Mouse (Mus musculus) MEL (cell line): ENCODE results near the gene Tspan14. TPM values are rescaled to one million over a fixed set of nuclear protein-coding genes. Genes with fewer than 3 reads are reported as not detected.

Source experiments
- DNase-seq: peaks from one replicate; pipeline ENCODE4 v3.0.0; 2011; ENCODE audit warnings: low read depth, low spot score
- H3K27ac ChIP-seq: 2 replicates; pipeline ENCODE4 v1.5.1; 2012; ENCODE audit warnings: low read depth, mild to moderate bottlenecking, control low read depth, low read length, moderate library complexity; ENCODE audit not compliant: control insufficient read depth
- H3K27me3 ChIP-seq, 2 experiments: fragments of 150-350 bp in 1 of 2; sonication (generic) in 1 of 2; 2 replicates each; pipeline ENCODE4 v1.6.1; 2012; ENCODE audit warnings: low read length in 2 of 2, mild to moderate bottlenecking in 2 of 2, improper control_type of control experiment in 1 of 2, moderate library complexity in 1 of 2; ENCODE audit not compliant: insufficient read depth in 2 of 2, control insufficient read depth in 1 of 2
- H3K36me3 ChIP-seq, 2 experiments: 2 replicates each; pipeline ENCODE4 v1.6.1; 2012 to 2014; ENCODE audit warnings: low read length in 2 of 2, improper control_type of control experiment in 1 of 2, inconsistent platforms in 1 of 2, mild to moderate bottlenecking in 1 of 2; ENCODE audit not compliant: insufficient read depth in 2 of 2, control insufficient read depth in 1 of 2
- H3K4me1 ChIP-seq, 2 experiments: fragments of 150-350 bp in 1 of 2; sonication (generic) in 1 of 2; 2 replicates each; pipeline ENCODE4 v1.6.1; 2012; ENCODE audit warnings: low read length in 2 of 2, improper control_type of control experiment in 1 of 2, mild to moderate bottlenecking in 1 of 2; ENCODE audit not compliant: insufficient read depth in 2 of 2, control insufficient read depth in 1 of 2
- H3K4me3 ChIP-seq, 2 experiments: fragments of 150-350 bp in 1 of 2; sonication (generic) in 1 of 2; 2 replicates each; pipeline ENCODE4 v1.5.1; 2012; ENCODE audit warnings: low read depth in 2 of 2, low read length in 2 of 2, mild to moderate bottlenecking in 2 of 2, moderate library complexity in 2 of 2, control low read depth in 1 of 2, improper control_type of control experiment in 1 of 2; ENCODE audit not compliant: control insufficient read depth in 1 of 2, insufficient read depth in 1 of 2
- H3K79me2 ChIP-seq: 2 replicates; pipeline ENCODE4 v1.6.1; 2012; ENCODE audit warnings: mild to moderate bottlenecking, low read length, moderate library complexity; ENCODE audit not compliant: control insufficient read depth, poor library complexity, insufficient read depth
- H3K9ac ChIP-seq: 2 replicates; pipeline ENCODE4 v1.6.1; 2012; ENCODE audit warnings: low read depth, mild to moderate bottlenecking, control low read depth, low read length, moderate library complexity; ENCODE audit not compliant: control insufficient read depth, poor library complexity, severe bottlenecking
- H3K9me3 ChIP-seq: fragments of 150-350 bp; sonication (generic); replicated peaks from 2 replicates; pipeline ENCODE4 v1.6.1; 2012; ENCODE audit warnings: mild to moderate bottlenecking, low read length, improper control_type of control experiment, moderate library complexity; ENCODE audit not compliant: insufficient read depth
- CHD1 ChIP-seq: IDR thresholded peaks from 2 replicates; pipeline ENCODE4 v1.6.1; 2012; ENCODE audit warnings: low read depth, mild to moderate bottlenecking, inconsistent platforms, low read length, improper control_type of control experiment
- CTCF ChIP-seq, 3 experiments: IDR thresholded peaks in 2 of 3; conservative IDR thresholded peaks in 1 of 3; 2 replicates each; pipeline ENCODE4 v1.5.1; 2011 to 2012; ENCODE audit warnings: low read length in 3 of 3, low read depth in 2 of 3, mild to moderate bottlenecking in 2 of 3, improper control_type of control experiment in 1 of 3, inconsistent platforms in 1 of 3, mixed read lengths in 1 of 3, moderate library complexity in 1 of 3; ENCODE audit not compliant: control insufficient read depth in 1 of 3, insufficient read depth in 1 of 3, poor library complexity in 1 of 3, severe bottlenecking in 1 of 3
- E2F4 ChIP-seq: IDR thresholded peaks from 2 replicates; pipeline ENCODE4 v1.6.1; 2011; ENCODE audit warnings: low read depth, low read length, improper control_type of control experiment, borderline replicate concordance
- ETS1 ChIP-seq: IDR thresholded peaks from 2 replicates; pipeline ENCODE4 v1.6.1; 2012; ENCODE audit warnings: low read depth, mild to moderate bottlenecking, inconsistent platforms, low read length, improper control_type of control experiment, moderate library complexity
- GABPA ChIP-seq: IDR thresholded peaks from 2 replicates; pipeline ENCODE4 v1.6.1; 2012; ENCODE audit warnings: low read depth, mild to moderate bottlenecking, inconsistent platforms, low read length, improper control_type of control experiment, moderate library complexity
- GATA1 ChIP-seq: IDR thresholded peaks from 2 replicates; pipeline ENCODE4 v1.6.1; 2011; ENCODE audit warnings: low read depth, low read length, improper control_type of control experiment
- KAT2A ChIP-seq: conservative IDR thresholded peaks from 2 replicates; pipeline ENCODE4 v1.6.1; 2012; ENCODE audit warnings: low read depth, low read length, improper control_type of control experiment, inconsistent platforms
- MAX ChIP-seq: IDR thresholded peaks from 2 replicates; pipeline ENCODE4 v1.6.1; 2011; ENCODE audit warnings: low read length, improper control_type of control experiment
- MAZ ChIP-seq: IDR thresholded peaks from 2 replicates; pipeline ENCODE4 v1.6.1; 2012; ENCODE audit warnings: low read depth, mild to moderate bottlenecking, inconsistent platforms, low read length, improper control_type of control experiment
- MYB ChIP-seq: IDR thresholded peaks from 2 replicates; pipeline ENCODE4 v1.6.1; 2011; ENCODE audit warnings: mild to moderate bottlenecking, low read depth, low read length, improper control_type of control experiment
- MYC ChIP-seq: IDR thresholded peaks from 2 replicates; pipeline ENCODE4 v1.6.1; 2011; ENCODE audit warnings: low read depth, mild to moderate bottlenecking, low read length, improper control_type of control experiment, moderate library complexity
- NRF1 ChIP-seq: IDR thresholded peaks from 2 replicates; pipeline ENCODE4 v1.6.1; 2014; ENCODE audit warnings: low read depth, mild to moderate bottlenecking, inconsistent platforms, low read length, improper control_type of control experiment, moderate library complexity; ENCODE audit not compliant: poor library complexity, insufficient read depth, severe bottlenecking
- POLR2A ChIP-seq, 2 experiments: IDR thresholded peaks; 2 replicates each; pipeline ENCODE4 v1.6.1; 2011 to 2012; ENCODE audit warnings: low read length in 2 of 2, mild to moderate bottlenecking in 2 of 2, control low read depth in 1 of 2, improper control_type of control experiment in 1 of 2, low read depth in 1 of 2, moderate library complexity in 1 of 2; ENCODE audit not compliant: control insufficient read depth in 1 of 2, insufficient read depth in 1 of 2, poor library complexity in 1 of 2
- SIN3A ChIP-seq: IDR thresholded peaks from 2 replicates; pipeline ENCODE4 v1.6.1; 2012; ENCODE audit warnings: low read length, improper control_type of control experiment, inconsistent platforms
- TBP ChIP-seq: IDR thresholded peaks from 2 replicates; pipeline ENCODE4 v1.8.0; 2011; ENCODE audit warnings: low read depth, low read length, improper control_type of control experiment
- TCF12 ChIP-seq: IDR thresholded peaks from 2 replicates; pipeline ENCODE4 v1.6.1; 2014; ENCODE audit warnings: low read depth, mild to moderate bottlenecking, inconsistent platforms, low read length, improper control_type of control experiment, moderate library complexity
- UBTF ChIP-seq: IDR thresholded peaks from 2 replicates; pipeline ENCODE4 v1.6.1; 2012; ENCODE audit warnings: low read depth, mild to moderate bottlenecking, inconsistent platforms, low read length, improper control_type of control experiment, moderate library complexity, borderline replicate concordance; ENCODE audit not compliant: insufficient read depth
- ZC3H11A ChIP-seq: IDR thresholded peaks from 2 replicates; pipeline ENCODE4 v1.6.1; 2012; ENCODE audit warnings: low read depth, mild to moderate bottlenecking, inconsistent platforms, low read length, improper control_type of control experiment
- ZKSCAN1 ChIP-seq: IDR thresholded peaks from 2 replicates; pipeline ENCODE4 v1.6.1; 2012; ENCODE audit warnings: low read depth, mild to moderate bottlenecking, inconsistent platforms, low read length, improper control_type of control experiment, moderate library complexity
- polyA plus RNA-seq, 2 experiments: library from polyadenylated mRNA; stranded (reverse) in 1 of 2; unstranded in 1 of 2; fragments of >175 nt in 1 of 2; fragments of >200 nt in 1 of 2; gene quantifications; 2 replicates each; pipeline versions ENCODE4 v1.2.1 to v1.2.4; 2012; ENCODE audit warnings: low replicate concordance in 2 of 2, low read depth in 1 of 2; ENCODE audit not compliant: insufficient read length in 2 of 2, insufficient read depth in 1 of 2, missing spikeins in 1 of 2
- total RNA-seq: library from RNA; depleted of rRNA; stranded (reverse); fragments of 300-350 nt; gene quantifications from 2 replicates; pipeline ENCODE4 v1.2.3, GENCODE M21; 2012

The Tspan14 gene
- total and polyA plus RNA-seq, 3 experiments, result 24.8 to 29.9 TPM; not detected in 1

DNA sequence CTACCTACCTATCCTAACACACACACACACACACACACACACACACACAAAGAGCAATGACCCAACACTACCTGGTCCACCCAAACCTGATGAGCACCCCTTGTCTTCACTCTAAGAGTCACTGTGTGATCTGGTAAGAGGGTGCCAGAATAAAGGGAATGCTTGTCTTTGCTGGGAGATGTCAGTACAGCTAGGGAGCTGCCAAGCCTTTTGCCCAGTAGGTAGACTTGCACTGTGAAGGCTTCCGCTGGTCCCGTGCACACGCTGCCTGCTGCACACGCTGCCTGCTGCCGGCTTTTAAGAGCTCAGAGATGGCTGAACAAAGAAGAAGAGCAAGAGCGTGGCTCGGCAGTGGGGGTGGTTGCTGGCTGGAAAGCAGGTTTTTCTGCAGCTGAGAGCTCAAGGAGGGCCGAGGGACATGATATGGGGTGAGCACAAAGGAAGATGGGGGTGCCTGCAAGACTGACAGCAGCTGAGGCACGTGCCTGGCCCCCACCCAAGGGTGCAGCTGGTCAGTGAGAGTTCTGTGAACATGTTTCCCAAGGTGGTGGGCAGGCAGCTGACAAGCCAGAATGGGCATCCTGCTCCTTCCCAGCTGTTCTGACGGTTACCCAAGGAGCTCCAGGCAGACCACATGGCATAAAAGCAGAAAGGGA is 10.9 kb downstream of the Tspan14 start:
- TF ChIP-seq TBP (no peak), ZKSCAN1 (no peak), GABPA (no peak), MAZ (no peak), E2F4 (no peak), MAX (no peak), GATA1 (no peak), UBTF (no peak), TCF12 (no peak), ETS1 (no peak), CTCF (IDR thresholded peaks at IDR 0.05 in 2 of 3, conservative IDR thresholded peaks at IDR 0.05 in 1 of 3; ENCODE audit: control insufficient read depth in 1 of 3, insufficient read depth in 1 of 3, low read depth in 2 of 3, low read length in 3 of 3, poor library complexity in 1 of 3, severe bottlenecking in 1 of 3) (no peak), SIN3A (no peak), CHD1 (no peak), MYC (no peak), KAT2A (no peak), MYB (no peak)
- TF ChIP-seq, all 39 proteins: peak for 0
- Histone ChIP-seq H3K27ac (no peak overlapping the region), H3K27me3 (no peaks in the 10 kb centered on the region), H3K9me3 (no peaks in the 10 kb centered on the region), H3K4me3 (no peak overlapping the region), H3K36me3 (peaks cover 0 to 16% of the 10 kb centered on the region in 2 experiments; a peak in 2 of 4 replicates), H3K9ac (no peak overlapping the region), H3K79me2 (peaks cover 11% of the 10 kb centered on the region; the same call in 1 of the 2 replicates), H3K4me1 (peaks cover 10 to 24% of the 10 kb centered on the region in 2 experiments)
- no peak for DNase-seq

DNA sequence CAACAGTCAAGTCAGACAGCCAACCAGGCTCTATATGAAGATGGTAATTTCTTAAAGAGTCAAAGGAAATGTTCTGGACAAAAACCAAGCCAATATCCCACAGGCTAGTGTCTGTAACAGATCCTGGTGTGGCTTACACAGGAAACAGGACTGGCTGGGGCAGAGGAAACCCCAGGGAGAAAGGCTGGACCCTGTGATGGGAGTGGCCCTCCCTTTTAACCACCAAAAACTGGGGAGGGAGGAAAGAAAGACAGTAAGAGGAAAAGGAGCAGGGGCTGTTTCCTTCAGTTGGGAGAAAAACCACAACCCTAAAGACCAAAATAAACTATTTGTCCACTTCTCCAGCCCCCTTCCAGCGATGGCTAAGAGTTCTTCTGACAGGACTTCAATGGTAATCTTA is 11.5 kb downstream of the Tspan14 start:
- peaks cover 9% of the 10 kb centered on the region; the same call in 1 of the 2 replicates for H3K79me2 ChIP-seq
- H3K27ac ChIP-seq, result no peak overlapping the region
- no peaks in the 10 kb centered on the region for H3K9me3 ChIP-seq
- no peak for DNase-seq
- TF ChIP-seq UBTF (no peak), NRF1 (no peak), ZC3H11A (no peak), POLR2A (IDR thresholded peaks at IDR 0.05; ENCODE audit: control insufficient read depth in 1 of 2, insufficient read depth in 1 of 2, low read depth in 1 of 2, low read length in 2 of 2, poor library complexity in 1 of 2) (no peak)
- no peak overlapping the region for H3K9ac ChIP-seq
- peaks cover 10 to 19% of the 10 kb centered on the region in 2 experiments for H3K4me1 ChIP-seq
- no peaks in the 10 kb centered on the region for H3K27me3 ChIP-seq
- no peak overlapping the region for H3K4me3 ChIP-seq
- H3K36me3 ChIP-seq, result peaks cover 0 to 11% of the 10 kb centered on the region in 2 experiments; a peak in 2 of 4 replicates
